Mouse (Mus musculus): ENCODE measurements around the gene Adamts18. TPM values are rescaled to one million over a fixed set of nuclear protein-coding genes. Genes with fewer than 3 reads are reported as not detected.

Adamts18 gene
- polyA plus RNA-seq, 1 experiment from 2014 or later: 0.68 TPM

DNA sequence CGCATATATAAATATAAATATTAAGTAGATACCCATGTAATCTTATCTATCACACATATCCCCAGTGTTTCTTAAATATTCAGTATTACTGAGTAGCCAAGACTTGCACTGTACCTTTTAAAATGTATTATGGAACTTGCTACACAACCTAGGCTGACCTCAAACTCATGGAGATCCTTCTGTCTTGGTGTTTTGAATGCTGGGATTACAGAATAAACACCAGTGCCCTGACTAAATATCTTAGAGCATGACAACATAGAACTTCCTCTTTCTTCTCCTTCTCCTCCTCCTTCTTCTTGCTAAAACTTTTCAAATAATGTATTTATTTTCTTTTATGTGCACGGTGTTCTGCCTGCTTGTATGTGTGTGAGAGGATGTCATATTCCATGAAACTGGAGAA is 95.4 kb downstream of the Adamts18 start:
- no peaks in the 10 kb centered on the region for H3K36me3 ChIP-seq (ENCODE audit: control insufficient read depth, insufficient read depth, low read length)
- ATAC-seq (ENCODE audit: low FRiP score) (no peak), DNase-seq (ENCODE audit: low spot score, missing footprints) (no peak)
- H3K27me3 ChIP-seq (ENCODE audit: control insufficient read depth, insufficient read depth, low read length): no peaks in the 10 kb centered on the region
- no peaks in the 10 kb centered on the region for H3K4me1 ChIP-seq (ENCODE audit: control insufficient read depth, insufficient read depth, low read length)
- H3K27ac ChIP-seq (ENCODE audit: low read depth, low read length): no peak overlapping the region
- H3K9me3 ChIP-seq (ENCODE audit: control insufficient read depth, low read length): no peaks in the 10 kb centered on the region
- no peak overlapping the region for H3K9ac ChIP-seq (ENCODE audit: low read length)
- 84% methylated on average over 2 of the region's 2 CpGs for WGBS
- H3K4me2 ChIP-seq: no peak overlapping the region
- H3K4me3 ChIP-seq (ENCODE audit: low read depth, low read length): no peak overlapping the region

DNA sequence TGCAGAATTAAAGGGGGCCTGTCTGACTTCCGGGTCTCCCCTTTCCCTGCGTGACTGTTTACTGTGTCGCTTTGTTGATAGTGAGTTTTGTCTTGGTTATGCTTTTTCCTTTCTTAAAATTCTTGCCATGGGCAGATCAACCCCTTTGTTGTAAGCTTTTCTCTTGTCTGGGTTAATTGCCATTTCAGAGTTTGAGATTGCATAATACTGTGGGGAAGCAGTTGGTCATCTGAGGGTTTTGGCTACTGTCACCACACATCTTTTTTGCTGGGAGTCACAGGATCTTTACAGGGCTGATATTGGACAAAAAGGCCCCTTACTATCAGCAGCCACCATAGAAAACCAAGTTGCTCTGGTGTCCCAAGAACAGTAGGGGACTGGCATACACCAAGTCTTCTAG is 96.2 kb downstream of the Adamts18 start:
- Histone ChIP-seq H3K4me2 (no peak overlapping the region), H3K36me3 (ENCODE audit: control insufficient read depth, insufficient read depth, low read length) (no peaks in the 10 kb centered on the region), H3K4me1 (ENCODE audit: control insufficient read depth, insufficient read depth, low read length) (no peaks in the 10 kb centered on the region), H3K4me3 (ENCODE audit: low read depth, low read length) (no peak overlapping the region), H3K9ac (ENCODE audit: low read length) (no peak overlapping the region), H3K27me3 (ENCODE audit: control insufficient read depth, insufficient read depth, low read length) (no peaks in the 10 kb centered on the region), H3K27ac (ENCODE audit: low read depth, low read length) (no peak overlapping the region), H3K9me3 (ENCODE audit: control insufficient read depth, low read length) (no peaks in the 10 kb centered on the region)
- ATAC-seq (ENCODE audit: low FRiP score) (no peak), DNase-seq (ENCODE audit: low spot score, missing footprints) (no peak)
- 86% methylated on average over 3 of the region's 3 CpGs for WGBS

DNA sequence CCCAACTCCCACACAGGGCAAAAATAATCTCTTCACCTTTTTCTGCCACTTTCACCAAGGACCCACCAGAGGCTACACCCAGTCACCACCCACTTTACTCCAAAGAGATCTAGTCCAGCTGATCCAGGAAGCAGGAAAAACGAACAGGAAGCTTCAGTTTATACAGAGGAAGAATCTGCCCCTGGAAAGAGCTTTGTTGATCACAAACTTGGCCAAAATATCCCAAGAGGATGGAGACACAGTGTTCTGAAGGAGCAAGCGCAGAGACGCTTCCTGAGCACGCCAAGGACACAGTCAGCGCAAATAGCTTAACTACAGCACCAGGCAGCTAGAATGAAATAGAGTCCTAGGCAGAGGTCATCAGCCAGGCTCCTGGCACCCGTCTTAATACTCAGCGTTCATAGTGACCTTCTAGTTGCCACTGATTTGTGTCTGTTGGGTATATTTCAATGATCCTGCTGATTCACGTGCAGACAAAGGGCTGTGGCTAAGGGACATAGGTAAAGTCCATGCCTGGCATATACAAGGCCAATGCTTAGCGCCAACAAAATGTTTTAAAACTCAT is 113.0 kb downstream of the Adamts18 start:
- ATAC-seq (ENCODE audit: low FRiP score): no peak
- Histone ChIP-seq H3K36me3 (ENCODE audit: control insufficient read depth, insufficient read depth, low read length) (no peaks in the 10 kb centered on the region), H3K4me1 (ENCODE audit: control insufficient read depth, insufficient read depth, low read length) (no peaks in the 10 kb centered on the region), H3K4me3 (ENCODE audit: low read depth, low read length) (no peak overlapping the region), H3K4me2 (no peak overlapping the region), H3K9ac (ENCODE audit: low read length) (no peak overlapping the region), H3K27me3 (ENCODE audit: control insufficient read depth, insufficient read depth, low read length) (no peaks in the 10 kb centered on the region), H3K9me3 (ENCODE audit: control insufficient read depth, low read length) (no peaks in the 10 kb centered on the region), H3K27ac (ENCODE audit: low read depth, low read length) (no peak overlapping the region)
- whole genome bisulfite sequencing: 91% methylated on average over 9 of the region's 9 CpGs
- DNase-seq (ENCODE audit: low spot score, missing footprints): no peak

DNA sequence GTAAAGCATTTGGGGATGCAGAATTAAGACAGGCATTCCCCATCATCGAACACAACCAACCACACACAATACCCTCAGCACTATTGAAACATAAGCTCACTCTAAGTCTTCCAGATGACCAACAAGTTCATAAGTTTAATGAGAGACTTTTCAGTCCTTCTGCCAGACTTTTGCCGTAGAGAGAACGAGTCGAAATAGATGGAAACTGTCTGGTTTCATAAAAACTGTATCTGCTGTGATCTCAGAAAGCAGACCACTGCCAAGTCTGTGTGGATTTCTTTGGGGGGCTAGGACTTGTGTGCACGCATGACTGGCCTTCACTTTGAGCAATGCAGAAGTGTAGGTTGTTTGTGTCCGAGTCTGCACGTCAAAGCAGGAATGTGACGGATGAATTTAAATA is 123.2 kb downstream of the Adamts18 start:
- H3K4me2 ChIP-seq: no peak overlapping the region
- H3K9ac ChIP-seq (ENCODE audit: low read length): no peak overlapping the region
- no peak for DNase-seq (ENCODE audit: low spot score, missing footprints)
- H3K27ac ChIP-seq (ENCODE audit: low read depth, low read length): no peak overlapping the region
- ATAC-seq (ENCODE audit: low FRiP score): no peak
- H3K36me3 ChIP-seq (ENCODE audit: control insufficient read depth, insufficient read depth, low read length): no peaks in the 10 kb centered on the region
- 82% methylated on average over 8 of the region's 8 CpGs for WGBS
- no peaks in the 10 kb centered on the region for H3K27me3 ChIP-seq (ENCODE audit: control insufficient read depth, insufficient read depth, low read length)
- no peaks in the 10 kb centered on the region for H3K4me1 ChIP-seq (ENCODE audit: control insufficient read depth, insufficient read depth, low read length)
- H3K9me3 ChIP-seq (ENCODE audit: control insufficient read depth, low read length): no peaks in the 10 kb centered on the region
- H3K4me3 ChIP-seq (ENCODE audit: low read depth, low read length): no peak overlapping the region

DNA sequence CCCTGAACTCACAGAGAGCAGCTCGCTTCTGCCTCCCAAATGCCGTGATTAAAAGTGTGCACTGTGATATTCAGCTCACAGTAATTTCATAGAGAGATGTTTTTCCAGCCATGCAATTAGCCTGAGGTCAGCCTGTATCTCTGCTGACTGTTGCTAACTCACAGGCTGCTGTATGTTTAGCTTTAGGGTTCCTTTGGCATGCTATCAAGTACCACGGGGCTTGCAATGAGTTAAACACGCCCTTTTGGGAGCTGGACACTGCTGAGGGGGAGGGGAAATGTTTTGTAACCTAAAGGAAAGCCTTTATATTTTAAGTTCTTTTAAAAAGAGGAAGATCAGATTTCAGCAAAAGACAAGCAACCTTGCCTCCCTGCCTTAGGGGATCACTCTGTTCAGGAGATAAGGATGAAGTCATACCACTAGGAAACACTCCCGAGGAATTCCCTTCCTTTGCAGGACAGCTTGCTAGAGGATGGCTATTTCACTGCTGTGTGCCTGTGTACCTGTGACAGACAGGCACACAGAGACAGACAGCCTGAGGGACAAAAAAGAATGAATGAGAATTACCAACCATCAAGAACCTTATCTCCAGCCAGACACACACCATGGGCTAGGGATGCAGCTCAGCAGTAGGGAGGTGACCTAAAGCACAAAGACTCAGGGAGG is 124.5 kb downstream of the Adamts18 start:
- no peak for DNase-seq (ENCODE audit: low spot score, missing footprints)
- 70% methylated on average over 5 of the region's 5 CpGs for WGBS
- no peak overlapping the region for H3K9ac ChIP-seq (ENCODE audit: low read length)

DNA sequence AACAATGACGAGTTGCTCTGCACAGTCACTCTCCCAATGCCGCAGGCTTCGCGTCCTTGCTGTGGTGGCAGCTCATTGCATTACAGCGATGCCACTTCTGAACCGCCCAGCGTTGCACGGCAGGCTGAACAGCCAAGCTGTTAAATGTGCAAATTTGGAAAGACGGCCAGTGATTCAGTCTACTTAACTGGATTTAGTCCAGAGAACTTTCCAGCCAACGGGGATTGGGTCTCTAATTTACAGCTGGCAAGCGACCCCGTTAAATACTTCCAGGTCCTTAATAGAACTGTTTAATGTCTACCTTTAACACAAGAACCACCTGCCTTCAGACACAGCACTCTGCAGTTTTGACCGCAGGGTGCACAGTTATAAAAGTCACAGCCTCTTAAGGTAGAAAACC is 127.1 kb downstream of the Adamts18 start:
- Histone ChIP-seq H3K9ac (ENCODE audit: low read length) (no peak overlapping the region), H3K36me3 (ENCODE audit: control insufficient read depth, insufficient read depth, low read length) (no peaks in the 10 kb centered on the region), H3K4me3 (ENCODE audit: low read depth, low read length) (no peak overlapping the region), H3K4me1 (ENCODE audit: control insufficient read depth, insufficient read depth, low read length) (no peaks in the 10 kb centered on the region), H3K4me2 (no peak overlapping the region), H3K9me3 (ENCODE audit: control insufficient read depth, low read length) (no peaks in the 10 kb centered on the region), H3K27me3 (ENCODE audit: control insufficient read depth, insufficient read depth, low read length) (no peaks in the 10 kb centered on the region), H3K27ac (ENCODE audit: low read depth, low read length) (no peak overlapping the region)
- no peak for ATAC-seq (ENCODE audit: low FRiP score)
- WGBS: 89% methylated on average over 13 of the region's 13 CpGs
- no peak for DNase-seq (ENCODE audit: low spot score, missing footprints)

More for the DNA sequence above, 124.5 kb downstream of the Adamts18 start:
- H3K27ac ChIP-seq (ENCODE audit: low read depth, low read length): no peak overlapping the region
- no peaks in the 10 kb centered on the region for H3K9me3 ChIP-seq (ENCODE audit: control insufficient read depth, low read length)
- no peak overlapping the region for H3K4me2 ChIP-seq
- H3K4me3 ChIP-seq (ENCODE audit: low read depth, low read length): no peak overlapping the region
- H3K27me3 ChIP-seq (ENCODE audit: control insufficient read depth, insufficient read depth, low read length): no peaks in the 10 kb centered on the region
- H3K4me1 ChIP-seq (ENCODE audit: control insufficient read depth, insufficient read depth, low read length): no peaks in the 10 kb centered on the region
- no peak for ATAC-seq (ENCODE audit: low FRiP score)
- H3K36me3 ChIP-seq (ENCODE audit: control insufficient read depth, insufficient read depth, low read length): no peaks in the 10 kb centered on the region

DNA sequence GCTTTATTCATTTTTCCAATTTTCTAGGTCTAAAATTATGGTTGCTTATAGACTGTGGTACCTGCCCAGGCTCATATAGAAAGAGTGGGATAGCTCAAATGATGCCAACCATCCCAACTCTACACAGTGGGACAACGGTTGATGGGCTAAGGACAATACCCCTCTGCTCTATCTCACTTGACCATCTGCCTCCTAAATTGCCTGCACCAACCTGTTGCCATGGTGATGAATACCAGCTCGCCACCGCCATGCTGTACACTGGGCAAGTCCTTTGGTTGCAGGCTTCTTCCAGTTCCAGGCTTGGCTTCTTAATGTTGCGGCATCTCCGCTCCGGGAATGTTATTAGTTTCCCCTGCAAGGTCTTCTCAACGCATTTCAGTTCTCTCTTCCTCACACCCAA is 143.6 kb downstream of the Adamts18 start:
- H3K9ac ChIP-seq (ENCODE audit: low read length): no peak overlapping the region
- H3K36me3 ChIP-seq (ENCODE audit: control insufficient read depth, insufficient read depth, low read length): no peaks in the 10 kb centered on the region
- no peak overlapping the region for H3K27ac ChIP-seq (ENCODE audit: low read depth, low read length)
- no peaks in the 10 kb centered on the region for H3K9me3 ChIP-seq (ENCODE audit: control insufficient read depth, low read length)
- DNase-seq (ENCODE audit: low spot score, missing footprints) (no peak), ATAC-seq (ENCODE audit: low FRiP score) (peak; percentile 68; the same call in 1 of the 2 replicates)
- H3K4me2 ChIP-seq: no peak overlapping the region
- 69% methylated on average over 7 of the region's 7 CpGs for WGBS
- peaks cover 3% of the 10 kb centered on the region; the same call in 1 of the 2 replicates for H3K4me1 ChIP-seq (ENCODE audit: control insufficient read depth, insufficient read depth, low read length)
- H3K27me3 ChIP-seq (ENCODE audit: control insufficient read depth, insufficient read depth, low read length): no peaks in the 10 kb centered on the region
- no peak overlapping the region for H3K4me3 ChIP-seq (ENCODE audit: low read depth, low read length)

DNA sequence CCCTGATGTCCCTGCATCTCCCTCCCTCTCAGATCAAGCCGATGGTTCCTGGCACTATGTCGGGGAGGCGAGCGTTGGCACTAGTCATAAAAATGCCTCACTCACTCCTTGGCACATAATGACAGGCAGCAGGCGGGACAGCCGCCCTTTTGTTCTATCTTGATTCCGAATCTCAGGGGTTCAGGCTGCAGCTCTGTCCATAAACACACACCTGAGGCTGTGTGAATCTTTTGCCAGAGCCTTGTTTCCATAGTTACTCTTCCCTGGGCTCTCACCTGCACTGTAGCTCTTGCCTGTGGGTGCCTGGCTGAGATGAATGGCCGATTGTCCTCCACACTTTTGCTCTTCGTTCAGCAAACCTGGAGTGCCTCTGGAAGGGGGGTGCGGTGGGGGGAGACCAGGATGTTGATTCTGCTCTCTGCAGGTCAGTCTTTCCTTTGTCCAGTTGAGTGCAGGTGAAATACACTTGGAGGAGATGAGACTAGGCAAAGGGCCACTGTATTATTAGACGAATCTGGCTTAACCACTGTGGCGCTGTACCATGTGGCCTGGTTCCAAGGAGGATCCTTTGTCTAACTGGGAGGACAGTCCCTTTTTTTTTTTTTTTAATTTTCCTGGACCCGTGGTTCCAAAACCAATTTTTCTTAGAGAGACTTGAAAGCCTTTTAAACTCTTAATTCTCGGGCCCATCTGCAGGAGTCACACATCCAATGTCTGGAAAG is 156.8 kb downstream of the Adamts18 start:
- Histone ChIP-seq H3K9me3 (ENCODE audit: control insufficient read depth, low read length) (no peaks in the 10 kb centered on the region), H3K4me1 (ENCODE audit: control insufficient read depth, insufficient read depth, low read length) (no peaks in the 10 kb centered on the region), H3K4me2 (no peak overlapping the region), H3K4me3 (ENCODE audit: low read depth, low read length) (no peak overlapping the region), H3K36me3 (ENCODE audit: control insufficient read depth, insufficient read depth, low read length) (no peaks in the 10 kb centered on the region), H3K27ac (ENCODE audit: low read depth, low read length) (no peak overlapping the region), H3K9ac (ENCODE audit: low read length) (no peak overlapping the region), H3K27me3 (ENCODE audit: control insufficient read depth, insufficient read depth, low read length) (no peaks in the 10 kb centered on the region)
- ATAC-seq (ENCODE audit: low FRiP score): no peak
- 85% methylated on average over 14 of the region's 14 CpGs for WGBS
- no peak for DNase-seq (ENCODE audit: low spot score, missing footprints)

DNA sequence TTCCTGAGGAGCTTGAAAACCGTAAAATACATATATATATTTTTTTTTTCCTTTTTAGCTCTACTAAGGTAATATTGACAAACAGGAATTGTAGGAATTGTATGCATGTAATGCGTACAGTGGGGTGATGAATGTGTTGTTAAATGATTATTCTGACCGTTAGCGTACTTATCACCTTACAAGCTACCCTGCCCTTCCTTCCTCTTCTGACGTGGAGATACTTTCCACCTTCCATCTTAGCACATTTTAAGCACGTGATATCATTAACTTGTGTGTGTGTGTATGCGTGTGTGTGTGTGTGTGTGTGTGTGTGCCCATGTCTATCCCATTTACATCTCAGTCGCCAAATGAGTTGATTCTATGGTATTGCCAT is 160.0 kb downstream of the Adamts18 start:
- Histone ChIP-seq H3K27ac (ENCODE audit: low read depth, low read length) (no peak overlapping the region), H3K9ac (ENCODE audit: low read length) (no peak overlapping the region), H3K36me3 (ENCODE audit: control insufficient read depth, insufficient read depth, low read length) (no peaks in the 10 kb centered on the region), H3K4me3 (ENCODE audit: low read depth, low read length) (no peak overlapping the region), H3K9me3 (ENCODE audit: control insufficient read depth, low read length) (no peaks in the 10 kb centered on the region; the same call in 1 of the 2 replicates), H3K4me1 (ENCODE audit: control insufficient read depth, insufficient read depth, low read length) (no peaks in the 10 kb centered on the region), H3K4me2 (no peak overlapping the region), H3K27me3 (ENCODE audit: control insufficient read depth, insufficient read depth, low read length) (no peaks in the 10 kb centered on the region)
- no peak for ATAC-seq (ENCODE audit: low FRiP score)
- WGBS: 91% methylated on average over 8 of the region's 8 CpGs
- DNase-seq (ENCODE audit: low spot score, missing footprints): no peak

All from midbrain, embryonic 11.5 days (tissue).